Mouse (Mus musculus): ENCODE measurements around the gene Zfp68. TPM values are rescaled to one million over a fixed set of nuclear protein-coding genes. Genes with fewer than 3 reads are reported as not detected.

Gene Zfp68
- 3.7 and 9.9 TPM in 2 replicates for polyA plus RNA-seq (2012; rRNA removed; ENCODE audit: low replicate concordance)

DNA sequence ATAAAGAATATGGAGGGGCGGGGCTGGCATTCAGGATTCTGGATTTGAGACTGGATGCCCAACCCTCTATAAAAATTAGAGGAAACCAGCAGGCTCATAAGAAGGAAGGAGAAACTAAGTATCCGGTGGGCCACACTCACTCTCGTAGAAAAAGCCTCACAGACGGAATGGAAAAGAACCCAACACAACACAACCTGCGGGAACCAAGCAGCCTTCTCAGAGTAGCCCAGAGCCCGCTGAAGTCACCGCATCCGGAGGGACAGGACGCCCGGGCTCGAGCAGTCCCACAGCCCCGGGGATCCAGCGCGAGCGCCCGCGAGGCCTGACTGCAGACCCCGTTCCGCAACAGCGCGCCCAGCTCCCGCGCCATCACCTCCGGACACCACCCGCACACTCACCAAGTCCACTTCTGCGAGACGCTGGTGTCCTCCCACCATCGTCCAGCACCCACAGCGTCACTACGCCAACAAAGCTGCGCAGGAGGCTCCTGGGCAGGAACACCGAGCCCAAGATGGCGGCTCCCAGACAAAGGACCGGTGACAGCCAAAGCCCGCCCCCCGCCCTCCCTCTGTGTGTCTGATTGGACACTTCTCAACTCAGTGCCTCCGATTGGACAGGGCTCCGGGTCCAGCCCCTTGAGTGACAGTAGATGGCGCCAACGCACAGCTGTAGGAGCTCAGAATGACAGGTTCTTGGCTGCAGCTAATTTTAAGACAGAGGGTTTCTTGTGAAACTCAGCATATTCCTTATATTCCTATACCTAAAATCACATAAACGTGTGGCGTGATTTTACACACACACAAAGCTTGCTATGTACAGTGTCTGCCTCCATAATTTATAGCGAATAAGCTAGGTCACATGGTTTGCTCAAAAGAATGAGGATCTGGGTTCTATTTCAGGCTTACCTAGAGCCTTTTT lies at the start of gene Zfp68:
Gene Zfp68, minus strand, starts transcription at position 551 of the 918 bp plus-strand sequence.

DNA sequence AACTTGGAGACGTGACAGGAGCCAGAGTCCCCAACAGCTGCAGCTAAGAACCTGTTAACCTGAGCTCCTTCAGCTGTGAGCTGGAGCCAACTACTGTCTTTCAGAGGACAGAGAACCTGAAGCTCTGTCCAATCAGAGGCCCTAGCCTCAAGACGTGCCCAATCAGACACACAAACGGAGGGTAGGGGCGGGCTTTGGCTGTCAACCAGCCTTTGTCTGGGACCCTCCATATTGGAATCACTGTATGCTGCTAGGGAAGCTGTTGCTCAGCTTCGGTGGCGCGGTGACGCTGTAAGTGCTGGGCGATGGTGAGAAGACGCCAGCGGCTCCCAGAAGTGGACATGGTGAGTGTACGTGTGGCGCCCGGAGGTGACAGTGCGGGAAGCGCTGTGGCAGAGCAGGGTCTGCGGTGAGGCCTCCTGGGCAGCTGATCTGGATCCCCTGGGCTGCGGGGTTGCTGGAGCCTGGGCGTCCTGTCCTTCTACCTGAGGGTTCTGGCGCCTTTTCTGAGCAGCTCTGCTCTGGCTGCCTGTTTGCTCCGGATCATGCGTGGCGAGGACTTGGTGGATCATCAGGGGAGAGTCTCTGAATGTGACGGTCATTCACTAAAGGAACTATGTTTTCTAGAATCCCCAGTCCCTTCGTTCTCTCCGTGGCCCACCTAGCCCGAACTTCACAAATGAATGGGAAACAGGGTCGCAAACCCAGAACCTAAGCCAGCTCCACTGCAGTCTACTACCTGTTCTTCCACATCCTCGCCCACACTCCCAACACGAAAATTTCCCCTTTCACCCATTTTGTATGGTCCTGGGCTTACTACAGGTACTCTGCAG lies 3.3 kb upstream of the Zfp68 start, which contains the start of gene A430033K04Rik:
Gene A430033K04Rik, plus strand, starts transcription at position 215 of the 833 bp plus-strand sequence.

GRCm38 (mm10) chr5:138564612-138565011 lies 54.9 kb downstream of the Zfp68 start, which contains the start of gene 1700123K08Rik:
TSS of gene 1700123K08Rik (minus strand) at chr5:138564712.

Other genes with a start within 250 kb of the Zfp68 start
- gene Zfp157, start 178.3 kb downstream of the Zfp68 start, polyA plus RNA-seq (2012; rRNA removed; ENCODE audit: low replicate concordance) = 2.8 and 4.3 TPM in 2 replicates
- not detected in 2 replicates for gene 1700123K08Rik, start 55.0 kb downstream of the Zfp68 start, polyA plus RNA-seq (2012; rRNA removed; ENCODE audit: low replicate concordance)
- 1.4 and 2.2 TPM in 2 replicates for gene A430033K04Rik, start 3.1 kb upstream of the Zfp68 start, polyA plus RNA-seq (2012; rRNA removed; ENCODE audit: low replicate concordance)
- gene Fam20c, start 134.8 kb upstream of the Zfp68 start, polyA plus RNA-seq (2012; rRNA removed; ENCODE audit: low replicate concordance) = 13.8 and 31.7 TPM in 2 replicates
- not detected in 2 replicates for gene Gm5294, start 200.3 kb upstream of the Zfp68 start, polyA plus RNA-seq (2012; rRNA removed; ENCODE audit: low replicate concordance)